Mouse (Mus musculus) neural tube, embryonic 13.5 days (tissue): ENCODE measurements at regions not wholly inside any gene's neighbourhood (a gene's known extent, or its start where the extent isn't known, plus 50 kb on each side); places are given as distances from the start of the nearest gene placed in this dataset.
"Not testable (repeated sequence)": the region's sequence is repeated elsewhere in the genome, so short reads cannot be mapped to it uniquely, and the experiment has no call there.

ENCODE experiments used
- ATAC-seq: fragments of 200-750 bp; cut with Nextera tagmentation; 2 replicates; pipeline ENCODE4 v1.8.0; 2017; ENCODE audit warnings: low read depth, mild to moderate bottlenecking, moderate TSS enrichment, moderate library complexity
- H3K27ac ChIP-seq: fragments of 300-500 bp; sonication (generic); replicated peaks from 2 replicates; pipeline ENCODE4 v1.5.1; 2015; ENCODE audit warnings: moderate library complexity, mild to moderate bottlenecking, inconsistent platforms
- H3K27me3 ChIP-seq: fragments of 300-500 bp; sonication (generic); 2 replicates; pipeline ENCODE4 v1.6.1; 2015; ENCODE audit warnings: mild to moderate bottlenecking, inconsistent platforms
- H3K36me3 ChIP-seq: fragments of 300-500 bp; sonication (generic); 2 replicates; pipeline ENCODE4 v1.6.1; 2015; ENCODE audit warnings: mild to moderate bottlenecking, inconsistent platforms
- H3K4me1 ChIP-seq: fragments of 300-500 bp; sonication (generic); replicated peaks from 2 replicates; pipeline ENCODE4 v1.6.1; 2015; ENCODE audit warnings: inconsistent platforms
- H3K4me2 ChIP-seq: fragments of 300-500 bp; sonication (generic); 2 replicates; pipeline ENCODE4 v1.6.1; 2015; ENCODE audit warnings: inconsistent platforms, mild to moderate bottlenecking, moderate library complexity
- H3K4me3 ChIP-seq: fragments of 300-500 bp; sonication (generic); 2 replicates; pipeline ENCODE4 v1.5.1; 2015; ENCODE audit warnings: mild to moderate bottlenecking, inconsistent platforms
- H3K9ac ChIP-seq: fragments of 300-500 bp; sonication (generic); 2 replicates; pipeline ENCODE4 v1.6.1; 2015; ENCODE audit warnings: moderate library complexity, mild to moderate bottlenecking, inconsistent platforms
- H3K9me3 ChIP-seq: fragments of 300-500 bp; sonication (generic); 2 replicates; pipeline ENCODE4 v1.6.1; 2016; ENCODE audit warnings: inconsistent platforms
- WGBS: fragments of 180-500 bp; shearing (Covaris S2); methylation state at CpG from one replicate; pipeline ENCODE4 v1.1.7; 2015; 5-methylcytosine and 5-hydroxymethylcytosine counted together

DNA sequence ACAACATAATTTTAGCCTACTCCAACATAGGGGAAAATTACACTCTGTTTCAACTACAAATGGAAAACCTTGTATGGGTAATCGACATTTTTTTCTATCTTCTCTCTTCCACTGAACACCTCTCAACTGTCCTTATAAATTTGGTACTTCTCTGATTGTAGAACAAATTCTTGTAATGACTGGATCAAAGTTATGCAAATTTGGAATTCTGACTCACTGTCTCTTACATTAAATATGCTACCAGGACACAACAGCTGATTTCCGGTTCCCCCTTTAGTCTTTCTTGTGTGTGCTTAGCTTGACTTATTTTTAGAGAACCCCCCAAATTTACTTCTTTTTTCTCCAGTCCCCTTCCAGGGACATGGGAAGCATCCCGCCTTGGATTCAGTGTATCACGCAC is 68.2 kb upstream of the Slc44a3 start:
- Histone ChIP-seq H3K4me2 (no peak overlapping the region), H3K27ac (no peak overlapping the region), H3K27me3 (no peaks in the 10 kb centered on the region), H3K9ac (no peak overlapping the region), H3K4me1 (peaks cover 13% of the 10 kb centered on the region; the same call in 1 of the 2 replicates), H3K9me3 (no peaks in the 10 kb centered on the region), H3K36me3 (no peaks in the 10 kb centered on the region), H3K4me3 (no peak overlapping the region)
- ATAC-seq: no peak
- 92% methylated on average over 4 of the region's 4 CpGs for WGBS

DNA sequence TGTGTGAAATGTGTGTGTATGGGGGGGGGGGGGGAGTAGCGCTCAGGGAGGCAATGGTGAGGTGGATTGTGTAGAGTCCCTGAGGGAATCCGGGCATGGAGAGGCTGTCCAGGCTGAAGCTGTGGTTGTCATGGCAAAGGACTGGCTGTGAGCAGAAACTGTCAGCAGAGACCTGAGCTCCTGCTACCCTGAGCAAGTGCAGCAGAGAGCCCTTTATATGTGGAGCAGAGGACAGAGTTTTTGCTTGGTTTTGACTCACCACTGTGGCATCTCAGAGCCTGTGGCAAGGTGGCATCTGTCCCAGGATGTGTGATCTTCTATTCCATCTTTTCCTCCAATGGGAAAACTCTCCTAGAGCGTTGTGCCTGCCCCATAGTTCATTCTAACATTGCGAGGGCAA is 65.8 kb upstream of the Slc44a3 start:
- WGBS: 72% methylated on average over 4 of the region's 4 CpGs
- Histone ChIP-seq H3K9ac (no peak overlapping the region), H3K27ac (no peak overlapping the region), H3K4me1 (peaks cover 13% of the 10 kb centered on the region; the same call in 1 of the 2 replicates), H3K9me3 (no peaks in the 10 kb centered on the region), H3K4me2 (no peak overlapping the region), H3K27me3 (no peaks in the 10 kb centered on the region), H3K4me3 (no peak overlapping the region), H3K36me3 (no peaks in the 10 kb centered on the region)
- peak; percentile 52; the same call in 1 of the 2 replicates for ATAC-seq

- no peak overlapping the region for H3K4me3 ChIP-seq
- no peaks in the 10 kb centered on the region for H3K27me3 ChIP-seq
- peaks cover 11% of the 10 kb centered on the region; the same call in 1 of the 2 replicates for H3K4me1 ChIP-seq
- H3K9ac ChIP-seq: no peak overlapping the region
- H3K9me3 ChIP-seq: no peaks in the 10 kb centered on the region
- 92% methylated on average over 5 of the region's 5 CpGs for WGBS
- H3K36me3 ChIP-seq: no peaks in the 10 kb centered on the region
- H3K4me2 ChIP-seq: no peak overlapping the region
- no peak for ATAC-seq
- no peak overlapping the region for H3K27ac ChIP-seq
Observed at GRCm38 (mm10) chr3:121597203-121597602, 65.0 kb upstream of the Slc44a3 start.

DNA sequence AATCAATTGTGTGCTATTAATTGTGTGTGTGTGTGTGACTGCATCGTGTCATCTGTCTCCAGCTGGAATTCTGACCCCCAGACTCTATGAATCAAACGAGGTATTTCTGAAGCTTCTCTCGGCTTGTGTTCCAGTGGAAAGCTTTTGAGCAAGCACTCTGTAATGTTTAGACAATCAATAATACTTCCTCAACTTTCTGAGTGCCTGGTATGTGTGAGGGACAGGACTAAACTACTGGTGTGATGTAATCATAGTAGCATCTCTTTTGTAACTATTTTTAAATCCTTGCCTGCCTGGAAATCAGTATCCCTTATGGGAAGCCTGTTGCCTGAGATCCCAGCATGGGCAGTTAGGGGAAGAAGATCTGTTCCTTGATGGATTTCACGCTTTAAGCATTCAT is 62.4 kb upstream of the Slc44a3 start:
- Histone ChIP-seq H3K27ac (no peak overlapping the region), H3K4me1 (0 out of 2 replicates have a peak, but pooled peaks cover 6% of the 10 kb centered on the region), H3K4me2 (no peak overlapping the region), H3K27me3 (no peaks in the 10 kb centered on the region), H3K9ac (no peak overlapping the region), H3K9me3 (0 out of 2 replicates have a peak, but pooled peaks cover 3% of the 10 kb centered on the region), H3K4me3 (no peak overlapping the region), H3K36me3 (no peaks in the 10 kb centered on the region)
- 70% methylated on average over 4 of the region's 4 CpGs for WGBS
- no peak for ATAC-seq

GRCm38 (mm10) chr3:121593598-121594117 is 61.5 kb upstream of the Slc44a3 start:
- no peak for ATAC-seq
- Histone ChIP-seq H3K4me1 (peaks cover 6% of the 10 kb centered on the region; the same call in 1 of the 2 replicates), H3K27ac (no peak overlapping the region), H3K36me3 (no peaks in the 10 kb centered on the region), H3K4me2 (no peak overlapping the region), H3K4me3 (no peak overlapping the region), H3K9ac (no peak overlapping the region), H3K27me3 (no peaks in the 10 kb centered on the region), H3K9me3 (0 out of 2 replicates have a peak, but pooled peaks cover 3% of the 10 kb centered on the region)
- WGBS: 59% methylated on average over 8 of the region's 8 CpGs

GRCm38 (mm10) chr3:121593143-121593542 is 60.9 kb upstream of the Slc44a3 start:
- ATAC-seq: no peak
- peaks cover 9% of the 10 kb centered on the region; the same call in 1 of the 2 replicates for H3K4me1 ChIP-seq
- 0 out of 2 replicates have a peak, but pooled peaks cover 3% of the 10 kb centered on the region for H3K9me3 ChIP-seq
- H3K4me3 ChIP-seq: no peak overlapping the region
- WGBS: 64% methylated on average over 4 of the region's 4 CpGs
- H3K27ac ChIP-seq: no peak overlapping the region
- no peak overlapping the region for H3K4me2 ChIP-seq
- no peaks in the 10 kb centered on the region for H3K27me3 ChIP-seq
- H3K9ac ChIP-seq: no peak overlapping the region
- no peaks in the 10 kb centered on the region for H3K36me3 ChIP-seq

GRCm38 (mm10) chr3:121589494-121589885 is 57.3 kb upstream of the Slc44a3 start:
- Histone ChIP-seq H3K27me3 (no peaks in the 10 kb centered on the region), H3K4me3 (no peak overlapping the region), H3K9me3 (0 out of 2 replicates have a peak, but pooled peaks cover 3% of the 10 kb centered on the region), H3K4me2 (no peak overlapping the region), H3K36me3 (no peaks in the 10 kb centered on the region), H3K9ac (no peak overlapping the region), H3K4me1 (peaks cover 15% of the 10 kb centered on the region), H3K27ac (no peak overlapping the region)
- WGBS: 93% methylated on average over 9 of the region's 9 CpGs
- no peak for ATAC-seq

- Histone ChIP-seq H3K4me1 (peaks cover 15% of the 10 kb centered on the region), H3K27me3 (no peaks in the 10 kb centered on the region), H3K4me3 (no peak overlapping the region), H3K9me3 (0 out of 2 replicates have a peak, but pooled peaks cover 3% of the 10 kb centered on the region), H3K9ac (no peak overlapping the region), H3K27ac (no peak overlapping the region), H3K36me3 (no peaks in the 10 kb centered on the region), H3K4me2 (no peak overlapping the region)
- ATAC-seq: peak; percentile 52
- 62% methylated on average over 14 of the region's 14 CpGs for WGBS
Observed at GRCm38 (mm10) chr3:121588737-121589493, 56.7 kb upstream of the Slc44a3 start.

DNA sequence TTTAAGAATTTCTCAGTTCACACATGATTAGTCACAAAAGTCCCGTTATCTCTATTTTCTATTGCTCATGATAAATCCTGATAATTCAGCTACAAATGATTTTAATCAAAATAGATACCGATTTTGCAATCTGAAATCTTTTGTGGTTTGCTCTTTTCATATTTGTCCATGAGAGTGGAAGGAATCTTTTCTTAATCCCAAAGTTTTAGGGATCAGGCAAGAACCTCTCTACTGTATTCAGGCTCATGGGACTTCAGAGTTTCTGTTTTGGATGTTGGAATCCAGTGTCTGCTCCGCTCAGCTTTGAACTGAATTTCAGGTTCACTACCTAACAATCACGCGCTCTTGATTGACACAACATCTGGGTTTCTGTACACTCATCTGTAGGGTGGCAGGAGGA is 53.1 kb upstream of the Slc44a3 start:
- 98% methylated on average over 5 of the region's 5 CpGs for WGBS
- ATAC-seq: no peak
- Histone ChIP-seq H3K27me3 (no peaks in the 10 kb centered on the region), H3K36me3 (no peaks in the 10 kb centered on the region), H3K9ac (no peak overlapping the region), H3K4me2 (no peak overlapping the region), H3K27ac (no peak overlapping the region), H3K4me1 (peaks cover 15% of the 10 kb centered on the region), H3K9me3 (0 out of 2 replicates have a peak, but pooled peaks cover under 1% of the 10 kb centered on the region), H3K4me3 (no peak overlapping the region)

DNA sequence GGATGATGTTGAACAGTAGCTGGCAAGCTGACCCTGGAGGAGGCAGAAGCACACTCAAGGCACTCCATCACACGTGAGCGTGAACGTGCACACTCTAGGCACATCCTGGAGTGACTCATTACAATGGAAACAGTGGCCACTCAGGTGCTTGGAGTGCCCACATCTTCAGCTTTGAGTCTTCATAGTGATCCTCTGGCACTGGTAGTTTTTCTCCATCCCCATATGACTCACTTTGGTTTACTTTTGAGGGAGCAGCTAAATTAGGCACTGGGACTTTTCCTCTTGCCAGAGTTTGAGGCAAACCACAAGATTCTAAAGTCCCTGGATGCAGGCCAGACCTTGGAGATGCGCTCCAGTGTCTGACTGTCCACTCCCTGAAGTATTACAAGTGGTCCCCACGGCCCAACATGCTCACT is 52.5 kb upstream of the Slc44a3 start:
- H3K4me3 ChIP-seq: no peak overlapping the region
- no peaks in the 10 kb centered on the region for H3K9me3 ChIP-seq
- peaks cover 15% of the 10 kb centered on the region for H3K4me1 ChIP-seq
- H3K27ac ChIP-seq: no peak overlapping the region
- no peaks in the 10 kb centered on the region for H3K36me3 ChIP-seq
- ATAC-seq: no peak
- H3K4me2 ChIP-seq: no peak overlapping the region
- 89% methylated on average over 5 of the region's 5 CpGs for WGBS
- no peaks in the 10 kb centered on the region for H3K27me3 ChIP-seq
- H3K9ac ChIP-seq: no peak overlapping the region

- Histone ChIP-seq H3K4me3 (no peak overlapping the region), H3K4me2 (no peak overlapping the region), H3K4me1 (peaks cover 15% of the 10 kb centered on the region), H3K9ac (no peak overlapping the region), H3K9me3 (no peaks in the 10 kb centered on the region), H3K36me3 (no peaks in the 10 kb centered on the region), H3K27ac (no peak overlapping the region), H3K27me3 (no peaks in the 10 kb centered on the region)
- ATAC-seq: no peak
Observed at GRCm38 (mm10) chr3:121584317-121584716, 52.1 kb upstream of the Slc44a3 start.

DNA sequence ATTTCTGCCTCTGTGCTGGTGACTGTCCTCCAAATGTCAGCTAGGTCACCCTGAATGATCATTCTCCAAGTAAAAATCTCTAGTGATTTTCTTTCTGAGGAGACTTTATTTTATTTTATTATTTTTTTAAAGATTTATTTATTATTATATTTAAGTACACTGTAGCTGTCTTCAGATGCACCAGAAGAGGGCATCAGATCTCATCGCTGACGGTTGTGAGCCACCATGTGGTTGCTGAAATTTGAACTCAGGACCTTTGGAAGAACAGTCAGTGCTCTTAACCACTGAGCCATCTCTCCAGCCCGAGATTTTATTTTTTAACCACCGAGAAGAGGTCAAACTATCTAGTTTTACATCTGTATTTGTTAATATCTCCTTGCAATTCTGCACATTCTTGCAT is 50.5 kb upstream of the Slc44a3 start:
- H3K4me2 ChIP-seq, ATAC-seq: not testable (repeated sequence)

More for the DNA sequence above, 50.5 kb upstream of the Slc44a3 start:
- H3K9me3 ChIP-seq, H3K9ac ChIP-seq, H3K36me3 ChIP-seq, H3K27ac ChIP-seq, H3K4me1 ChIP-seq, H3K4me3 ChIP-seq, H3K27me3 ChIP-seq: not testable (repeated sequence)
- 81% methylated on average over 4 of the region's 4 CpGs for WGBS
